ENCODE assay signal across 10 mouse cellular contexts in the genomic region with DNA sequence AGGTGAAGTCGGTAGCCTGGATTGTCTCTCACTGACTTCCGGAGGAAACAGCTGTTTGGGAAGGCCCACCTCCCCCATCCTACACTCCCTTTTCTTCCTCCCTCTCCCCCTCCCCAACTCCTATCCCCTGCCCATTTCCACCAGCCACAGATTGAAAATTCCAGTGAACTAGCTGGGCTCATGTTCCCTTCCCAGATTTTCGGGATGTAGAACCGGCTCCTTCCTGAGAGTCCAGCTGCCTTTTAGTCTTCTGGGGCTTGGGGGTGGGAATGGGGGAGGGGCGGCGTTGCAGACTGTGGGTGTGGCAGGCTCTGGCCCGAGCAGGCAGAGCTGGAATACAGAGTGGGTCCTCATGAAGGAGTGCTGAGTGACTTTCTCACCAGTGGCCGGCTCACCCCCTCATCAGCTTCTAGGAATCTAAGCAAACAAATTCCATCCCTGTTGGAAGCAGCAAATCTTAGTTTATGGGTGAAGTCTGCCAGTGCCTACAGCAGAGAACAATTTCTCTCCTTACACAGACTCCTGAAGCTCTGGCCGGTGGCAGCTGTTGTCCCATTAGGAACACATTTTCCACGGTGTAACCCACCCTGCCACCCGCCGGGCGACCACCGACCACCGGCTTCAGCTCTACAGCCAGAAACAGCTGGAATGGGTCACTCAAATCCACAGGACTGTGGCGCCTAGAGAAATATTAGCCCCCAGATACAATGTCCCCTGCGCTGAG.
A peak's percentile ranks its signal among the peaks of the same experiment; 100 is the strongest.
DNase-seq lines count a peak whose midpoint lies in the region; ATAC-seq lines count a peak whose summit lies in the region.
"Had no signal": no experiment of that assay in that cellular context is flagged by ENCODE, and none has a peak within 500 bp of the region (broad histone marks: within the 10 kb centered on the region; RNA-seq: fewer than 3 reads in every experiment).

No protein-coding gene starts in this region.

- DNase-seq in heart, adult 8-10 months (ENCODE audit: low spot score), result no peak
- DNase-seq in ZHBTc4 (ENCODE audit: low read depth, low spot score), result peak; percentile 68
- no peak for DNase-seq in thymus, postnatal 25 days
- no peak for DNase-seq in adrenal gland, adult 18-20 months (ENCODE audit: low spot score in 2 of 2)
- DNase-seq in layer of hippocampus, postnatal 14 days (ENCODE audit: low spot score in 2 of 2), result no peak
- DNase-seq: cerebellum, adult 9-11 months had no signal

- WGBS in heart, embryonic 11.5 days (ENCODE audit: insufficient replicate concordance), result 30% methylated on average over 17 of the region's 17 CpGs
- 18% methylated on average over 17 of the region's 17 CpGs for WGBS in hindbrain, embryonic 12.5 days
- 33% methylated on average over 17 of the region's 17 CpGs for WGBS in midbrain, embryonic 12.5 days

- no peaks in the 10 kb centered on the region for H3K27me3 ChIP-seq in heart, embryonic 11.5 days (ENCODE audit: control insufficient read depth, insufficient read depth, low read length)
- H3K27me3 ChIP-seq in hindbrain, embryonic 12.5 days, result no peaks in the 10 kb centered on the region
- H3K27me3 ChIP-seq in midbrain, embryonic 12.5 days, result peaks cover 15% of the 10 kb centered on the region; the same call in 1 of the 2 replicates

- H3K4me1 ChIP-seq in heart, embryonic 11.5 days (ENCODE audit: control insufficient read depth, insufficient read depth, low read length), result no peaks in the 10 kb centered on the region
- H3K4me1 ChIP-seq in hindbrain, embryonic 12.5 days, result peaks cover 25% of the 10 kb centered on the region
- peaks cover 23% of the 10 kb centered on the region for H3K4me1 ChIP-seq in midbrain, embryonic 12.5 days

- H3K9ac ChIP-seq in heart, embryonic 11.5 days (ENCODE audit: low read depth, low read length), result peak overlapping the region; percentile 60
- no peak overlapping the region for H3K9ac ChIP-seq in hindbrain, embryonic 12.5 days
- no peak overlapping the region for H3K9ac ChIP-seq in midbrain, embryonic 12.5 days (replicated peaks)

- H3K27ac ChIP-seq in heart, embryonic 11.5 days (ENCODE audit: low read depth, low read length), result peak overlapping the region; percentile 78
- peak overlapping the region; percentile 55; the same call in 1 of the 2 replicates for H3K27ac ChIP-seq in hindbrain, embryonic 12.5 days
- H3K27ac ChIP-seq in midbrain, embryonic 12.5 days (replicated peaks), result no peak overlapping the region

- no peaks in the 10 kb centered on the region for H3K9me3 ChIP-seq in heart, embryonic 11.5 days (replicated peaks; ENCODE audit: control insufficient read depth, low read length)
- H3K9me3 ChIP-seq in hindbrain, embryonic 12.5 days (replicated peaks), result no peaks in the 10 kb centered on the region
- H3K9me3 ChIP-seq in midbrain, embryonic 12.5 days, result no peaks in the 10 kb centered on the region

- H3K4me3 ChIP-seq in heart, embryonic 11.5 days (ENCODE audit: low read depth, low read length), result peak overlapping the region; percentile 28
- H3K4me3 ChIP-seq in hindbrain, embryonic 12.5 days, result no peak overlapping the region
- no peak overlapping the region for H3K4me3 ChIP-seq in midbrain, embryonic 12.5 days

- peak overlapping the region; percentile 62 for H3K4me2 ChIP-seq in heart, embryonic 11.5 days
- peak overlapping the region; percentile 39 for H3K4me2 ChIP-seq in hindbrain, embryonic 12.5 days (replicated peaks)
- H3K4me2 ChIP-seq in midbrain, embryonic 12.5 days (replicated peaks), result peak overlapping the region; percentile 37

- ATAC-seq in heart, embryonic 11.5 days (replicated peaks; ENCODE audit: insufficient number of reproducible peaks, low FRiP score, low TSS enrichment), result peak; percentile 63; the same call in 1 of the 2 replicates
- peak; percentile 75; the same call in 1 of the 2 replicates for ATAC-seq in hindbrain, embryonic 12.5 days (ENCODE audit: low FRiP score)
- ATAC-seq in midbrain, embryonic 12.5 days (ENCODE audit: low FRiP score, low read depth), result peak; percentile 68
- ATAC-seq: CD4-positive, CD25-positive, alpha-beta regulatory T cell, adult 4 months had no signal

- H3K36me3 ChIP-seq in heart, embryonic 11.5 days (ENCODE audit: control insufficient read depth, insufficient read depth, low read length), result no peaks in the 10 kb centered on the region
- no peaks in the 10 kb centered on the region for H3K36me3 ChIP-seq in hindbrain, embryonic 12.5 days
- H3K36me3 ChIP-seq in midbrain, embryonic 12.5 days, result no peaks in the 10 kb centered on the region
